Mouse (Mus musculus) T-helper 1 cell (primary cell): ENCODE measurements around the gene Smad6.

Experiments
- in situ Hi-C: fragments of 300-600 bp; cut with MboI, MseI; formaldehyde crosslinking; loops from one replicate; pipeline ENCODE4 v1.15.1; 2025; ENCODE audit warnings: high pct_unique_total_duplicates

The Smad6 gene

DNA sequence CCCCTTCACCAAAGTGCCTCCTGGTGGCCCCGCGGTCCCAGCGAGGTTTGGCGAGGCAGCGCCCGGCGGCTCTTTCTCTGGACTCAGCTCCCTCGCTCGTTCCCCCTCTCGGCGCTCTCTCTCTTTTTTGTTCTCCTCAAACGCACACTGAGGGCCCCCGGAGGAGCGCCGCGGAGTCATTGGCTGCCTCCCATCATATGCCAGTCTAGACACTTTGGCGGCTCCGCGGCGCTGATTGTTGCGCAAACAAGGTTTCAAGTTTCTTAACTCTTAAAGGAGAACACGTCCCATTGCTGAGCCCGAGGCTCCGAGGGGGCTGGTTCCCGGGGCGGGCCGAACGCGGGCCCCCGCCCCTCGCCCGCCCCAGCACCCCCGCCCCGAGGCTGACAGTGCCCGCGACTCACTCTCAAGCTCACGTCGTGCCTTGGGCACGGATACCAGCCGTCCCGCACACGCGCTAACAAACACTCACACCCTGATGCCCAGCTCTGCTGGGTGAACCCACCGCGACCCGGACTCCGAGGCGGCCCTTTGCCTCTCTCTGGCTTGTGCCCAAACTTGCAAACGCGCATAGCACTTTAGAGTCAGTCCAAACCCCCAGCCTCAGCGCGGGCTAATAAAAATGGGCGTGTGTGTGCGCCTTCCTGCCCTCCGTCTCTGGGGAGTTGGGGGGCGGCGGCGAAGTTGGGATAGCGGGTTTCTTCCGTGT, at the start of gene Smad6:
TSS of gene Smad6 (minus strand) at position 207 of the 709 bp plus-strand sequence.
- in situ Hi-C loops = no loop called here

DNA sequence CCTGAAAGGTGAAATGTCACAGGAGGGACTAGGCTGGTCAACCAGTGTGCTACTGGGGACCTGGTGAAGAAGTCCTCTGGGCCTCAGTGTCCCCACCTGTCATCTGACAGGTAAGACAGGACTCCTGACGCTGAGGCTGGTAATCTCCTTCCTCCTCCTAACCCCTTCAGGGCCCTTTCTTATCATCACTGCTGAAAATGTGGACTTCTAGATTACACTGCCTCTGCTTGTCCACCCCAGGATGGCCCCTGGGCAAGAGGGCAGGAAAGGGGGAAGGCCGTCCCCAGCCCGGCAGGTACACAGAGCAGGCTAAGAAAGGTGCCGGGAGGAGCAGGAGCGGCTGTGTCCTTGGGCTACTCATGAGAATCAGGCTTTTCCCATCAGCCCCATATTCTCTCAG, 48.8 kb upstream of the Smad6 start:
- in situ Hi-C loops = no loop called here

DNA sequence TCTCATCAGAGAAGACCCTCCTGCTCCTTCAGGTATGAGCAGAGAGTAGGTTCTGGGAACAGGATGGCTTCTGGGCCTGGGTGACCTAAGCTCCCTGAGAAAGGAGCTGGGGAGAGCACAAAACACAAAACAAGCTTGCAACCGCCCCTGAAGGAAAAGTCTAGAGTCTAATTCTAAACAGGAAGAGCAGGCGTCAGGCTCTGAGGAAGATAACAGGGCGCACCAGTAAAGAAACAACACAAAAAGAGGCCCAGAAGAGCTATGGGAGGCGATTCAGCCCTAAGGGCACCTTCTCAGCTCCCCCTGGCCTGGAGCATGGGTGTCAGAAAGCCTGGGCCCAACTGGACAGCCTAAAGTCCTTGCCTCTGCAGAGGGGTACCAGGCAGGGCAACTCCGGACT, 47.3 kb upstream of the Smad6 start:
- in situ Hi-C loops = no loop called here

GRCm38 (mm10) chr9:64068571-64068970, 46.7 kb upstream of the Smad6 start:
- in situ Hi-C loops = no loop called here

DNA sequence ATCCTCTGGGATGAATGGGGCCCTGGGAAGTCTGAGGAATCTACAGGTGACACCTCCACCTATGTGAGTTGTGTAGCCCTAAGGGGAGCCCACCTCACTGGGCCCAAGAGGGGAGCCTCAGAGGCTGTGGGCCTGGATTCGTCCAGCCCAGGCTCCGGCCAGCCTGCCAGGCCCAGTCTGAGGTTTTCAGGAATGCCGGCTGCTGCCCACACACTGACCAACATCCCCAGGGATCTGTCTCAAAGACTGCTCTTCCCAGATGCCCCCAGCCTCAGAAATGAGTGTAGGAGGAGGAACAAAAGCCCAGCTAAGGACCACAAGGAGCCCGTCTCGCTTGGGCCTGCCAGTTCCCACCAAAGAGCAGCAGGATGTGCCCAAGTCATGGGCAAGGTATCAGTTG, 45.9 kb upstream of the Smad6 start:
- in situ Hi-C loops = no loop called here

GRCm38 (mm10) chr9:64060033-64060539, 38.2 kb upstream of the Smad6 start:
- in situ Hi-C loops = no loop called here

- in situ Hi-C loops = no loop called here
Observed at GRCm38 (mm10) chr9:64057903-64058650, 36.2 kb upstream of the Smad6 start.

- in situ Hi-C loops = no loop called here
Observed at GRCm38 (mm10) chr9:64055162-64055561, 33.3 kb upstream of the Smad6 start.

DNA sequence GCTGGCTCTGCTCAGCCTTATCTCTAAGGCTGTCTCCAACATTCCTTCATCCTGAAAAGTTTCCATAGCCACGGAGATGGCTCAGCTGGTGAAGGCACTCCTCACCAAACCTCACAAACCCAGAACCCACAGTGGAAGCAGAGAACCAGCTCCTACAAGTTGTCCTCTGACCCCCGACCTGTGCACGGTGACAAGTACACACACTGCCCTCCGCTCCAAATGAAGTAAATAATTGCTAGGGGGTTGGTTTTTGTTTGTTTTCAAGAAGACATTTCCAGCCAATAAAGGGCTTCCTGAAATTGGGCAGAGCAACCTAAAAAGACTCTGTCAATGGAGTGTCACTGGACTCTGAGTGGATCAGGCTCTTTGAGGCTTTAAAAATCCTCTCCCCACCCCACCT, 31.9 kb upstream of the Smad6 start:
- in situ Hi-C loops = no loop called here

DNA sequence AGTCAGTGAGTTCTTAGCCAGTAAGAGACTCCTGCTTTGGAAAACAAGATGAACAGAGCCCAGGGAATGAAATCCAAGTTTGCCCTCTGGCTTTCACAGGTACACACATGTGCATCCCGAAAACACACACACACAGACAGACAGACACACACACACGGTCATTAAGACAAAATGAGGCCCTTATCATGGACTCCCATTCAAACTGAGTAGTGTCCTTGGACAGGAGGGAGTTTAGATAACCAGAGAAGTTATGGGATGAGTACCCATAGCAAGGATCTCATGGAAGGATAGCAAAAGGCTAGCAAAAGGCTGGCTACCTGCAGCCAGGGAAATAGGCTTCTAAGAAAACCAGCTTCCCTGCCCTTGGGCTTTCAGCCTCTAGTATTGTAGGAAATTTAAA, 29.4 kb upstream of the Smad6 start:
- in situ Hi-C loops = no loop called here

GRCm38 (mm10) chr9:64050513-64051065, 28.7 kb upstream of the Smad6 start:
- in situ Hi-C loops = no loop called here

GRCm38 (mm10) chr9:64049471-64050380, 27.9 kb upstream of the Smad6 start:
- in situ Hi-C loops = no loop called here

GRCm38 (mm10) chr9:64045117-64045890, 23.4 kb upstream of the Smad6 start:
- in situ Hi-C loops = no loop called here

GRCm38 (mm10) chr9:64044343-64044742, 22.5 kb upstream of the Smad6 start:
- in situ Hi-C loops = no loop called here

DNA sequence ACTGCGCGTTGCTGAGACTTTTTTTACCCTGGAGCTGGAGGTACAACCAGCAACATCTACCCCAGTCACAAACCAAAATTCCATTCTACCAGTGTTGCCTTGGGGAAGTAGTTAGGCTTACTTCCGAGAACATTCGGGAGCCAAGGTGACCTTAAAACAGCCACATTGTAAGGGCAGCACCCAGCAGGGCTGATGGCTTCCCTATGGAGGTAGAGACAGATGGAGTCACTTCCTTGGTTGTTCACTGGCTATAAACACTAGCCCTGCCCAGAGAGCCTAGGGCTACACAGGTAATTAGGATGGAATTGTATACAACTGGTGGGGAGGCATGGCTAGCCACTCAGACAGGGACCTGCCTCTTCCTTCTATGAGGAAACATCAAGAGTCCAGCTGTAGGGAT, 21.1 kb upstream of the Smad6 start:
- in situ Hi-C loops = no loop called here

DNA sequence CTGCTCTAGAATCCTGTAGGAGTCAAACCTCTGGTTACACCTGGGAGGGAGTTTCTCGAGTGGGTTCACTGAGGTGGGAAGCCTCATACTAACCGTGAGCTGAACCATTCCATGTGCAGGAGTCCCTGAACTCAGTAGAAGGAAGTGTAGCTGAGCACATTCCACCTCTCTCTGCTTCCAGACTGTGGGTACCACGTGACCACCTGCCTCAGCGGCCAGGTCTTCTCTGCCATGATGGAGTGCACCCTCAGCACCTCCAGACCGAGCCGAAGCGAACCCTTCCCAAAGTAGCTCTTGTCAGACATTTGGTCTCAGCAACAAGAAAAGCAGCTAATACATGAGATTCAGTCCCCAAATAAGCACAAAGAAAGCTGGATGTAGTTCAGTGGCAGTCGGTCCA, 20.4 kb upstream of the Smad6 start:
- in situ Hi-C loops = no loop called here

DNA sequence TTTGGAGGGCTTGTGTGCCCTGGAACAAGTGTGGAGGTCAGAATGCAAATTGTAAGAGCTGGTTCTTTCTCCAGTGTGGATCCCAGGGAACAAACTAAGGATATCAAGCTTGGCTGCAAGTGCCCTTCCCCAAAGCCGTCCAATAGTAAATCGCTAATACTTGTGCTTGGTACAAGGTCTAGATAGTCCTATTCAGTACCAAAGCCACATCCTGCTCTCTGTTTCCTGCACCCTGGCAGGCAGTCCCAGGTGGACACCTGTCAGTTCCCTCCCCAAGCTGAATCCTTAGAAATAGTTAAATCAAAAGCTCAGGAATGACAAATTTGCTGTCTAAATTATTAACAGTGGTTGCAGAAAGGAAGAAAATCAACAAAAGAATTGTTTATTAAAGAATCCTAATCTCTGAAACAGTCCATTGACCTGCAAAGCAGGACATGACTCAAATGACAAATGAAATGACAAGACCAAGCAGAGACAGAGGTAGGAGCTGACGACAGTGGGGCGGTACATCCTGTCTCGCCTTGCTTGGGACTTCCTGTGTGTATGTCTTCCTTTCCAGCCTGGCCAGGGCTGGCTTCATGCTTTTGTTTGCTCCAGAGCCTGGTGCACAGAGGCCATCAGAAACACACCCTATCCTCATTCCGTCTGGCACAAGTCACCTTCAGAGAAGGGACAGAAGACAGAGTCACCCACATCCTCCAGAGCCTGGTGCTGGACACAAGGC, 8.2 kb upstream of the Smad6 start:
- in situ Hi-C loops = loop anchor here (5.0 kb wide), 1 partner anchor 57 kb away; no protein-coding TSS in a partner anchor

GRCm38 (mm10) chr9:64025565-64025964, 3.7 kb upstream of the Smad6 start:
- in situ Hi-C loops = loop anchor here (5.0 kb wide), 1 partner anchor 62 kb away; no protein-coding TSS in a partner anchor

DNA sequence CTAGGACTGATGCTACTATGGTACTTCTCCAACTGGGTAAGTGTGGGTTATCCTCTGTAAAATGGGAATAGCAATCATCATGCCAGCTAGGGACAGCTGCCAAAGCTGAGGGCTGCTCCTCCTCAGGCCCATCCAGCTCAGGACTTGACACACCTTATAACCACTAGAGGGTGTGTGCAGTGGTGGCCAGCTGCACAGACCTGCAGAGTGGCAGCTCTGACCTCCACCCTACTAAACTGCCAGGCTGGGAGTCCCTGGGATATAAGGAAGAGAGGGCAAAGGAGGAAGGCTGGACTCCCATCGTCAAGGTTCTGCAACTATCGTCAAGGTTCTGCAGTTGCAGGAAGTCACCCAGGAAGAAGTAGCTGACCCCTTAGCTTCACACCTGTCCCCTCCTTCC, 3.1 kb upstream of the Smad6 start:
- in situ Hi-C loops = loop anchor here (5.0 kb wide), 1 partner anchor 62 kb away; no protein-coding TSS in a partner anchor
